Mouse (Mus musculus): Measurements from ENCODE around the gene Stx2. TPM values are rescaled to one million over a fixed set of nuclear protein-coding genes. Genes with fewer than 3 reads are reported as not detected.
"Not testable (repeated sequence)": the region's sequence is repeated elsewhere in the genome, so short reads cannot be mapped to it uniquely, and the experiment has no call there.

Stx2 gene
- total RNA-seq, 2 experiments from 2014 or later, result 25.3 to 38.0 TPM

DNA sequence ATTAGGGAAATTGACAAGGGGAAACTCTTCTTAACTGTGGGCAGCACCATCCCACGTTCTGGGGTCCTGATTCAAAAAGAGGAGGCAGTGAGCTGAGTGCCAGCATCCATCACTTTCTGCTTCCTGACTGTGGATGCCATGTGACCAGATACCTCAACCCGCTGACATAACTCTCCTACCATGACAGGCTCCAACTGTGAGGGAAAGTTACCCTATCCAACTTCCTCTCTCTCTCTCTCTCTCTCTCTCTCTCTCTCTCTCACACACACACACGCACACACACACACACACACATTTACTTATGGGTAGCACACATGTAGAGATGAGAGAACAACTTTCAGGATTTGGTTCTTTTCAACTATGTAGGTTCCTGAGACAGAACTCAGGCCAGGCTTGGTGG lies 1.2 kb upstream of the Stx2 start:
- no peak for DNase-seq

DNA sequence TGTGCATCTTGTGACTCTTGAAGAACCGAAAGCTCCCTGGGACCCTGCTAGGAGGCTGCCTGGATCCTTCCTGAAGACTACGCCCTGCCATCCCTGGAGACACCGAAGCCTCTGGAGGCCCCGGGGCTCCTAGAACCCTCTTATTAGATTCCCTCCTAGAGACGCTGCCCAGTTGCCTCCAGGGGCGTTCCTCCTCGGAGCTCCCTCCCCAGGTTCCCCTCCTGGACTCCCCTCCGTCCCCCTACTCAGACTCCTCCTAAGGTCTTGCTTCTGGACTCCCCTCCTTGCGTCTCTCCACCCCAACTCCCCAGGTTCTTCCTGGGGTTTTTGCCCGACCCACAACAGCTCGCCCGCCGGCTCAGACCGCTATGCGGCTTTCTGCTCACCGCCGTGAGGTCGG lies 366 bp downstream of the Stx2 start:
- no peak for DNase-seq

DNA sequence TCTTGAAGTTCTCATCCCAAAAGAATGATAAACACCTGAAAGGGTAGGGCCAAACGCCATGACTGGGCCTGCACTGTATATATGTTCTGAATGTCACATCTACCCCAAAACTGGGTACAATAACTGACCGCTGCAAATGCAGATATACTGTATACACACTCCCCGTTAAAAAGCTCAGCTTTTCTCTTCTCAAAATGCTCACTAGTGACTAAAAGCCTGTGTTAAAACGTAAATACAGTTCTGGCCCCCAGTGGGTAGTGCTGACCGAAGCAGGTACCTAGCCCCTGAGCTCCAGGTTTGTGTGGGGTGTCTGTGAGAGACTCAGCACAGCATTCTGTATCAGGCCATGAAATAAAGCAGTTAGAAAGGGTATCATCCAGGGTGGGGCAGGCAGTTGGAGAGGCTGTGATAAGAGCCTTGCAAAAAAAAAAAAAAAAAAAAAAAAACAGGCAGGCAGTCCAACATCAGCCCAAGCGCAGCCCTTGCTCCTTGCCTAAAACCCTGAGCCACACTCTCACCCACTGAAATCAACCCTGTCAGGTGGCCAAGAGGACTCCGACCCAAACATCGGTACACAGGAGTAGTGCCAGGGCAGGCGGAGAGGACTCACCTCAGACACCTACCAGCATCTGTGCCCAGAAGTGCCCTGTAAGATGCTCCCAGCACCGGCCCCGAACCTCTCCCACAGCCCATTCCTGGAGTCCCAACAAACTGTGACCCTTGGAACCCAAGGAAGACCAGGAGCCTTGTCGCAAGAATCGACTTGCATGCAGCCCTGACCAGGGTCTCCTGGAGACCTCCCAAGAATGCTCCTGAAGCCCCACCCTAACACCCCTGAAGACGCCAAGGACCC lies 1.0 kb downstream of the Stx2 start:
- DNase-seq, result no peak

DNA sequence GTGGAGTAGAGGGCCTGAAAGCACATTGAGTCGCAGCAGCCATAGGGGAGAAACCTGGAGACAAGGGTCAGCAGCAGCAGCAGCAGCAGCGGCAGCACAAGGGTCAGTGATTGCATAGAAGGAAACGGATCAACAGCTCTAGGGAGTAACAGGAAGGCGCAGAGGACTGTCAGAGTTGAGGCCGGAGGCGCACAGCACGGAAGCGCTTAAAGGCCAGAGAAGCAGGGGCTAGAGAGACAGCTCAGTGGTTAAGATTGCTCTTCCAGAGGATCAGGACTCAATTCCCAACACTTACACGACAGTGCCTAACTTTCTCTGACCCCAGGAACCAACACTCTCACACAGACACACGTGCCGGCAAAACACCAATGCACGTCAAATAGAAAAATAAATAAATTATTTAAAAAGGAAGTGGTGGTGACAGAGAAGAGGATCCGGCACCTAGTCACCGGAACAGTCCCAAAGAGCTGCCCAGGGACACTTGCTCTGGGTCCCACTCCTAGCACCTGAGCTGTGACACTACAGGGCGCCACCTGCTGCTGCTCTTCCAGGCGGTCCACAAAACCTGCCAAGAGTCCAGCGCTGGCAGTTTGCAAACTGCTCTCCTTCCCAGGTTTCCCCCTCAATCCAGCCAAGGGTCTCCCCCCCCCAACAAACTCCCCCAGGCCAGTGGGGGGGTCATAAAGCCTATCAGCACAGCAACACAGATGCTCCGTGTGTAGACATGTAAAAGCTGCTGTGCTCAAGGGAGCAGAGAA lies 2.2 kb downstream of the Stx2 start:
- no peak for DNase-seq

DNA sequence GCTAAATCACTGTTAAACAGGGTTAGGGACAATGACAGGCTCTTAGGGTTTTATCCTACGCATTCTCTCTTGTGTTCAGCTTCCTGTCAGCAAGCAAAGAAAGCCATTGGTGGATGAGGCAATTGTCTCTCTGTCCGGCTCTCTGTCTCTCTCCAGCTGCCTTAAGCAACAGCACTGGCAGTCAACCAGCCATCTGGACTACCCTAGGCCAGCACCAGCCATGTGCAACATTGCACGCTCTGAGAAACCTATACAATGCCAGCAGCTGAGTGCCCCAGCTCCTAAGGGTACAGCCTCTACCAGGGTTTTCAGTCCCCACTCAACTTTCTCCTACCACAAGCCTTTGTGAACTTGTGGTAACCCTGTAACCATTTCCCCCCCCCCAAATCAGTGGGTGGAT lies 3.0 kb downstream of the Stx2 start:
- no peak for DNase-seq

DNA sequence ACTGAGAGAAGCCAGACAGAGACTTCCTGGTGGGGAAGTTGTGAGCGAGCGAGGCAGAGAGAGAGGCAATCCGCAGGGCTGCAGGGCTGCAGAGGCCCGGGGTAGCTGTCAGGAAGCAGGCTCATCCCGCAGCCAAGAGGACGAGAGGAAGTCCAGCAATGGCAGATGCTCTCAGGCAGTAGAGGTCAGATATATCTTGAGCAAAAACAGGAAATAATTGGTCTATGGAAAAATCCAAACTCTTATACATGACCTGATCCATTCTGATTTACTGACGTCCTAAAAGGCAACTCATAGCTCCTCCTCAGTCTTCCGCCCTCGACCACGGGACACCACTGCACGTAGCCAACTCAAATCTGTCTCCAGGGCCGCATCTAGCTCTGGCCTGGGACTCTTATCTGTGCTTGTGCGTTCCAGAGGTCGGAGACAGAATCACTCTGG lies 5.8 kb downstream of the Stx2 start:
- no peak for DNase-seq

DNA sequence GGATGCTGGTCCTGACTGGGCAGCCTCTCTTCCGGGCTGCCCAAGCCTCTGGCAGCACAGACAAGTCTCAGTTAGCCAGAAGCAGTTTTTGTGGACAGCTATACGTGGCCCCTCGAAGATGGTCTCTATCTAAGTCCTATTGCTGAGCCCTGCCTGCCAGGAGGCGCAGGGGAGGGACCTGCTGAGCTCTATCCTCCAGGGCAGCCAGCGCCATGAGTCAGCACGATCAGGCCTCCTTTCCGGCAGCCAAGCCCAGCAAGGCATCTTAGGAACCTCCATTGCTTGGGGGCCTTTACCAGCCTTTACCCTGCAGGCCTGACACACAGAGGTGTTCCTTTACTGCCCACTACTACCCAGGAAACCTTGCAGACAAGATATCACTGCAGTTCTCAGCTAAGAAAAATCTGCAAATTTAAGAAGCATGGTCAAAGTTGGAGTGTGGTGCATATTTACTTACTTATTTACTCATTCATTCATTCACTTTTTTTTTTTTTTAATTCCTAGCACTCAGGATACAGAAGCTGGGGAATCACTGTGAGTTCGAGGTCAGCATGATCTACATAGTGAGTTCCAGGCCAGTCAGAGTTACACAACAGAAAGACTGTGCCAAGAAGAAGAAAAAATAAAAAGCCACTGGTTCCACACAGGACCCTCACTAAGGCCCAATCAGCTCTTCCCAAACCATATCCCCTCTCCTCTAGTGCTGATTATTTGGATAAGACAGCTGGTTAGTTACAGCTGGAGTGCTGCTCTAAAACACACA lies 7.5 kb downstream of the Stx2 start:
- no peak for DNase-seq

GRCm38 (mm10) chr5:128987141-128987954 lies 21.0 kb downstream of the Stx2 start:
- DNase-seq, result no peak

GRCm38 (mm10) chr5:128985946-128986345 lies 22.4 kb downstream of the Stx2 start:
- no peak for DNase-seq

GRCm38 (mm10) chr5:128984536-128984935 lies 23.8 kb downstream of the Stx2 start:
- DNase-seq, result no peak

DNA sequence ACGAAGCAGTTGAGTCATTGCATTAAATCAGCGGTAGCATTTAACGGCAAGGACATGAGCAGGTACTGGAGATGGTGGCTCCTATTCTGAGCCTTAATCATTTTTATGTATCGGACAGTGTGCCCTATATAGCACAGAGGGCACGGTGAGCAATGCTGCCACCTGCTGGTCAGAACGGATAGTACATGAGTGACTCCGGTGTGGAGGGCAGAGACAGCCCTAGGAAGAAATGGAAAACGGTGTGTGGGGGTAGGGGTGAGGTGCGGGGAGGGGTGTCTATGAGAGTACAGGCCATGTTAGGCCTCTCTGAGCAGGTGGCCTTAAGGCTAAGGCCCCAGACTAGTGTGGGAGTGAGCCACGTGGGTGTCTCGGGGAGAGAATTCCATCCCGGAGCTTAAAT lies 26.8 kb downstream of the Stx2 start:
- peak in 1 of 2 experiments; percentile 50 for DNase-seq

DNA sequence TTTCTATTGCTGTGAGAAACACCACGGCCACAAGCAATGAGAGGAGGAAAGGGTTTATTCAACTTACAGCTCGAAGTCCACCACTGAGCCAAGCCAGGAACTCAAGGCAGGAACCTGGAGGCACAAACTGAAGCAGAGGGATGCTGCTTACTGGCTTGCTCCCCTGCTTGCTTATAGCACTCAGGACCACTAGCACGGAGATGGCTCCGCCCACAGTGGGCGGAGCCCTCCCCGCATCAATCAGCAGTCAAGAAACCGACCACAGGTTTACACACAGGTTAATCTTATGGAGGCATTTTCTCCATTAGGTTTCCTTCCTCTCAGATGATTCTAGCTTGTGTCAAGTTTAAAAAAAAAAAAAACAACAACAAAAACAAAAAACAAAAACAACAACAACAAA lies 27.5 kb downstream of the Stx2 start:
- no peak for DNase-seq

- no peak for DNase-seq
These were observed 29.4 kb downstream of the Stx2 start for GRCm38 (mm10) chr5:128978957-128979356.

DNA sequence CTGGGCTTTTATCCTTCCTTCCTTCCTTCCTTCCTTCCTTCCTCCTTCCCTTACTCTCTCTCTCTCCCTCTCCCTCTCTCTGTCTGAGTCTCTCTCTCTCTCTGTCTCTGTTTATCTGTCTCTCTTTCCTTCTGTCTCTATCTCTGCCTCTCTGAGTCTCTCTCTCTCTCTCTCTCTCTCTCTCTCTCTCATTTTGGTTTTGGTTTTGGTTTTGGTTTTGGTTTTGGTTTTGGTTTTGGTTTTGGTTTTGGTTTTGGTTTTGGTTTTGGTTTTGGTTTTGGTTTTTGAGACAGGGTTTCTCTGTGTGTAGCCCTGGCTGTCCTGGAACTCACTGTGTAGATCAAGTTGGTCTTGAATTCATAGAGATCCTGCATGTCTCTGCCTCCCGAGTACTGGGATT lies 30.9 kb downstream of the Stx2 start:
- DNase-seq, result not testable (repeated sequence)

DNA sequence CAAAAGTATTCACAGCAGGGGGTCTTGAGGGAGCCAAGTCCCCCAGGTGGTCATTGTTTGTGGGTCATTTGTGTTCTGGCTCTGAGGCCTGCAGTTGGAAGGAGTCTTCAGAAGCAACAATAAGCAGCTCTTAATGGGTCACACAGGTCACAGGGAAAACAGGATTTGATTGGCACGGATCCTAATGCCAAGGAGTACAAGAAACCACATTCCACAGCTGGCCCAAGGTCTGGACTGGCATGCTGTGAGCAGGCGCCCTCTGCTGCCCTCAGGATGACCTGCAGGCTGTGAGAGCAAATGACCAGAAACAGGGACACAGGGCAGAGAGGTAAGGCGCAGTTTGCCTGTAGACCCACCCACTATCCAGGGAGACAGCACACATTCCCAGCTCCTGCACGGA lies 32.1 kb downstream of the Stx2 start:
- DNase-seq, result no peak

- peak; percentile 75 to 85 for DNase-seq
These were observed 37.1 kb downstream of the Stx2 start for GRCm38 (mm10) chr5:128971298-128971697.

DNA sequence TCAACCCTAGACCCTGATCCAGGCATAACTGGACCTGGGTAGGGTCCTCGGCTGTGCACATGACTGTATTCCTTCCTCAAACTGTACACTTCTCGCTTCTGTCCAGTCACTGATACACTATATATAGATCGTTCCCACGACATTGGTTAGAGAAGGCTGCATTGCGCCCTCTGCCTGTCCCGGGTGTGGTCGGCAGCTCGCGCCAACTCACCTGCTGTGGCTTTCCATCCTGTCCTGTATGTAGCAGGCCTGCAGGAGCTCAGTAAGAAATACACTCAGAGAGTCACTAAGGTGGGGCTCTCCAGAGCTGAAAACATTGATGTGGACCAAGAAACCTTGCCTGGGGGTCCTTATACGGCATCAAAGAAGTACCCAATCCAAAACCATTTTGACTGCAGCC lies 37.5 kb downstream of the Stx2 start:
- no peak for DNase-seq

DNA sequence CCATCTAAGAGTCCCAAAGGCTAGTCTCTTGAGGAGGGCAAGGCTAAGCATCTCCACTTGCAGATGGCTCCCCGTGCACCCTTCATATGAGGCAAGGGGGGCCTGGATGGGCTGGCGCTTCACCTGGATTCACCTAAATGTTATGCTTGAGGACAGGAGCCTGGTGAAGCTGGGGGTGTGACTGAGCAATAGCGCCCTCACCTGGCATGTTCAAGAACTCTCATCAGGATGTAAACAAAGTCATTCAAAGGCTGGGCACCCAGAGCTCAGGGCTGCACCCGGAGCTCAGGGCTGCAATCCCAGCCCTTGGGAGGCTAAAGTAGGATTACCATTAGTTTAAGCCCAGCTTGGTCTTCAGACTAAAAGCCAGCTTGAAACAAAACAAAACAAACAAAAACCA lies 44.0 kb downstream of the Stx2 start:
- DNase-seq, result no peak

GRCm38 (mm10) chr5:128958916-128959315 lies 49.5 kb downstream of the Stx2 start:
- no peak for DNase-seq

- not testable (repeated sequence) for DNase-seq
These were observed 54.0 kb downstream of the Stx2 start for GRCm38 (mm10) chr5:128954371-128954770.

DNA sequence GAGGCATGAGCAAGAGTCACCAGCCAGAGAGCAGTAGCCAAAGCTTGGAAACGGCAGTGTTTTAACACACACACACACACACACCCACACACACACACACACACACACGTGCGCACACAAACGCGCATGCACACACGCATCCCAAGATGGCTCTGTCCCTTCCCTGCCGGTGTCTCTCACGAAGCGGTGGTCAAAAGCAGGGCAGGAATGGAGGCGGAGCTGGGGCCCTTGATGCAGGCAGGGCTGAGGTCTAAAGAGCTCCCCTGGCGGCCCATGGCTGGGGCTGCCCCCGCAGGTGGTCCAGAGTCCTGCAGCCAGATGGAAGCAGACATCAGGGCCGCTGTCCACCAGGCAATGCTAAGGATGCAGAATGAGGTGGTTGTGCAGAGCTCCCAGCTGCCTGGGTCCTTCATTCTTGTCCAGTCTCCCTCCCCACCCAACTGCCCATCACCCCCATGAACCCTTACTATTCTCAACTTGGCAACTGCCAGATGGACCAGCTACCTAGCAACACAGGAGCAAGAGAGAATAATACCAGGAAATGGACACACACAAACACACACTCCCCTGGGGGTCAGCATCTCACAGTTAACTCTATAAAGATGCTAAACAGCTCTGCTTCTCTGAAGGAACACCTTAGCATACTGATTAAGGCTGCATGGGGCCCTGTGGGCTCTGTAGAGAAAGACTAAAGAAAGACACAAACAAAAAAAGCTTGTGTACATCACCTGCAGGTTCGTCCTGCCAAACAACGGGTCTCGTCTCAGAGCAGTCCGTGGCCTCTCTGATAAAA lies 54.9 kb downstream of the Stx2 start, which contains the start of gene Rimbp2:
Gene Rimbp2, minus strand, starts transcription at position 209 of the 793 bp plus-strand sequence.
- peak; percentile 46 to 60 for DNase-seq

All from layer of hippocampus, postnatal 36 days (tissue).